Mouse (Mus musculus) cortical plate, adult 2 months (tissue): Measurements from ENCODE around the gene Narfl.

ENCODE experiments used
- CTCF ChIP-seq: fragments of 200-500 bp; IDR thresholded peaks from 2 replicates; pipeline ENCODE4 v1.5.1; 2011; ENCODE audit warnings: mild to moderate bottlenecking, control low read depth, low read length; ENCODE audit not compliant: insufficient read depth; ENCODE audit errors: extremely low read depth
- POLR2A ChIP-seq: fragments of 200-500 bp; IDR thresholded peaks from 2 replicates; pipeline ENCODE4 v1.6.1; 2011; ENCODE audit warnings: mild to moderate bottlenecking, low read length, control low read depth; ENCODE audit not compliant: insufficient read depth; ENCODE audit errors: extremely low read depth

GRCm38 (mm10) chr17:25786280-25786679, 12.7 kb downstream of the Narfl start, which contains the start of gene Ccdc78:
- TF ChIP-seq POLR2A, result no peak
- TF ChIP-seq CTCF, result no peak
